Mouse (Mus musculus): Measurements from ENCODE around the gene Kcnk3.

GRCm38 (mm10) chr5:30651554-30651953, 63.6 kb downstream of the Kcnk3 start:
- TF ChIP-seq CTCF (IDR thresholded peaks at IDR 0.05; ENCODE audit: borderline replicate concordance, insufficient read depth, low read depth, low read length) (no peak), POLR2A (IDR thresholded peaks at IDR 0.05; ENCODE audit: borderline replicate concordance, insufficient read depth, low read length) (no peak)
